Mouse (Mus musculus) skeletal muscle tissue, adult 2 months (tissue): ENCODE measurements around the gene Zfp11.
A peak's percentile ranks its signal among the peaks of the same experiment; 100 is the strongest.

Experiments used
- DNase-seq: peaks from one replicate; pipeline ENCODE4 v3.0.0-alpha.2; 2012; ENCODE audit warnings: low read depth, low spot score

Zfp11 gene

DNA sequence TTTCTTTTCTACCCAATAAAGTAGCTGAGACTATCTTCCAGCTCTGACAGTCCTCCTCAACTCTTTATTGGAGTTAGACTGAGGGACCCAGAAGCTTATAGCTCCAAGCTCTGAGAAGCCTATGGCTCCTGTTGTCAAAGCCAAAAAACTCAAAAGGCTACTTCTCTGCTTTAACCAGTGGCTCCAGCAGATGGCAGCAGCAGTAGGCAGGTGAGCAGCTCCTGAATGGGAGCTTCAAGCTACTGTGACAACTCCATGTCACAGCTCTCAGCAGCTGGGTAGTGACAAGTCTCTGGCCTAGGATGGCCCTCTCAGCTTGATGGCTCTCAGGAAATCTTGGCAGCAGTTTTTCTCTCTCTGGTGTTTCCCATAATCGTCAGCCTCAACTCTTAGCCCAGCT, 58.8 kb downstream of the Zfp11 start:
- peak; percentile 54 for DNase-seq

GRCm38 (mm10) chr5:129607476-129607875, 62.4 kb downstream of the Zfp11 start:
- no peak for DNase-seq
